Mouse (Mus musculus) R1 (cell line): ENCODE measurements around the gene Ubtd2.

Source experiments
- DNase-seq: peaks from one replicate; pipeline ENCODE4 v3.0.0-alpha.2; 2018; ENCODE audit warnings: low read depth, low spot score

Gene Ubtd2

DNA sequence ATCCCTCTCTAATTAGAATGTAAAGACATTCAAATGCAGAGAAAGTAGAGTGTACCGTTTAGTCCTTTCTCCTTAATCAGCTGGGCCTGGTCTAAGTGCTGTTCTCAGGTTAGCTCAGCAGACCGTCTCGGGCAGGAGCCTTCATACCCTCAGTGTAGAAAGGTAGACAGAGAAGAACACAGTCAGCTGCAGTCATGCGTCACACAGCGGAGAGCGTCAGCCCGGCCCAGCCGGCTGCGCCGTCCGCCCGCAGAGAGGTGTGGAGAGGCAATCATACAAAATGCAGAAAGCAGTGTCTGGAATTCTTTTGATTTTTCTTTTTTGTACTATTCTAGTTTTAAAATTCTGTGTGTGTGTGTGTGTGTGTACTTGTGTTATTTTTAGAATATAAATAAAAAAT lies 90.4 kb downstream of the Ubtd2 start:
- DNase-seq, result no peak

- no peak for DNase-seq
These were observed 91.3 kb downstream of the Ubtd2 start for GRCm38 (mm10) chr11:32546483-32546882.

DNA sequence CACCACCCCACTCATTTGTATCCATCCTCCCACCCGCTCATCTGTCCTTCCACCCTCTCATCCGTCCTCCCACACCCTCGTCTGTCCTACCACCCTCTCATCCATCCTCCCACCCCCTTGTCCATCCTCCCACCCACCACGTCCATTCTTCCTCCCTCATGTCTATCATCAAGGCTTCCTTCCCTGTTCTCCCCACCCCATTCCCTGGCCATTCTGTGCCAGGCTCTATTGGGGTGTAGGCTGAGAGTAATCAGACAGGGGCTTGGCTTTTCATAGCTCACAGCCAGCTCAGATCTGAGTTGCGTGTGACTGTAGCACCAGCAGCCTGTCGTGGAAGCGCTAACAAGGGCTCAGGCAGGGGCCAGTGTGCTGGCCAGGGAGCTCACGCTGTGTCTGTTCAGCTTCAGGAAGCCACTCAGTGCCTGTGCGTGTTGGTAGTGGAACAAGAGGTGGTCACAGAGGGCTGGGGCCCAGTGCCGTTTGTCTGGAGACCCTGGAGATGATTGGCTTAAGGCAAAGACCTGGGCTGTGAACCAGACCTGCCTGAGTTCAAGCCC lies 92.3 kb downstream of the Ubtd2 start:
- DNase-seq, result no peak

- no peak for DNase-seq
These were observed 93.1 kb downstream of the Ubtd2 start for GRCm38 (mm10) chr11:32548240-32548639.

DNA sequence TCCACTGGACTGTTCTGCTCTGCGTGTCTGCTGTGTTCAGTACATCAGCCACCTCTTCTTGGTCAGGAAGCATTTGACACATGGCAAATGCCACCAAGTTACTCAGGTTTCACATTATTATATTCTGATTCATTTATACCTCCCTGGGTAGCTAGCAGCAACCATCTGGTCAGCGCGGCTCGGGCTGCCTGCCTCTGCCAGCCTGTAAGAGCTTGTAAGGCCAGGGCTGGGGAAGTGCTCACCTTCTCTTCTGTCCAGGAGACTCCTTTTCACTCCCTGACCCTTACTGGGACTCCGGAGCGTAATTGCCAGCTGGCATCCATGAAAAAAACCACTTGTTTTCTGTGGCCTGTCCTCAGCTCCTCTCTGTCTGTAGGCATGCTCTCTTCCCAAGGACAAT lies 94.1 kb downstream of the Ubtd2 start:
- no peak for DNase-seq

DNA sequence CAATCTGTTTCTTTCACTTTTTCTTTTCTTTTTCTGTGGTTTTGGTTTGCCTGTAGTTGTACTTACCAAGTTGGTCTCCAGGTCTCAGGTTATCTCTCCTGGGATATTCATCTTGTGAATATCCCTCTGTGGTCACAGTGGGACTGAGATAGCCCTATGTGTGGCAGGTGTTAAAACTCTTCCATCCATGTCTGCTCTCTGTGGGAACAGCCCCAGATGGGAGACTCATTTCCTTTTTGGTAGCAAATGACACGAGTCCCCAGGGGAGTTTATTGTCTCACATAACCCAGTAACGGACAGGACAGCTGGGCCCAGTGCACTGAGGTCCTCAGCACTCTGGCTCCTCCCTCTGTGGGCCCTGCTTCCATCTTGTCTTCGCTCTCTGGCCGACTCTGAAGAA lies 94.9 kb downstream of the Ubtd2 start:
- no peak for DNase-seq

DNA sequence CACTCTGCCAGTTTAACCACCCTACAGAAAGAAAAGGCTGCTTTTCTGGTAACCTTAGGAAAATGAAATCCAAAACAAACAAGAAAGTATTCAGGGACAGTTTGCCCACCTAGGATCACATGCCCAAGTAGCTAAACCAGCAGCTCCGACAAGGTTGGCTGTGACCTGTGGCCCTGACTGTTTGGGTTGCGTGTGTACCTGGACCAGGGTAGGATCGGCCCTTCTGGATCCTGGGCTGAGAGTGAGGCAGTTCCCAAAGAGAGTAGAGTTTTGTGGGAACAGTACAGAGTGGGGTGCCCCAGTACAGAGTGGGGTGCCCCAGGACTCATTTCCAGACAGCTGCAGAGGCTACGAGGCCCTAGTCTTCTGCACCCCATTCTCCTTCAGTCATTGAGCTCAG lies 95.9 kb downstream of the Ubtd2 start:
- no peak for DNase-seq

DNA sequence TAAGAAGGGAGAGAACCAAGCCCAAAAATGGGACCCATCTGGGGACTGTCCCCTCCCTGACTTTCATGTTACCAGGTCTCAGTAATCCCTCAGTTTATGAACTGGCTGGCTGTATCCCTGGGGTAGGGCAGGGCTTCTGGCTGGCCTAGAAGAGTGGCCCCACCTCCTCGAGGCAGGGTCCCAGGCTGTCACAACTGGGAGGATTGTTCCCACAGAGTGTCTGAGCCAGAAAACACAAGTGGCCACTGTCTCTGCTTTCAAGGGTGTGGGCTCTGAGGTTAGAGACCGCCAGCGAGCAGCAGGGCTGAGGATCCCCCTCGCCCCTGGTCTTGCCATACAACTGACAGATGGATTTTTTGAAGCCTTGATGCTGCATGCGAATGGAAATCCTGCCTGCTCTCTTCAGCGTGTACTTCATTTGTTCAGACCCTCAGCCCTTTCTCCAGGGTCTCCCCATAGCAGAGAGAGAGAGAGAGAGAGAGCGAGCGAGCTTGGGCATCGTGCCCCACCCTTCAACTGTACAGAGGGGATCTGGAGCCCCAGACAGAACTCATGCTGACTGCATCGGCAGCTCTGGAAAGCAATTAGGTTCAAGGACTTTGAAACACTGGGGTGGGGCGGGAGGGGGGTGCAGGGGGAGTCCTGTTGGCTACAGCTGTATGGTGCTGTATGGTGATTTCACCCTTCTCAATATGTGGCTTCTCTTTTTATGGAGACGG lies 96.6 kb downstream of the Ubtd2 start:
- no peak for DNase-seq

- no peak for DNase-seq
These were observed 97.4 kb downstream of the Ubtd2 start for GRCm38 (mm10) chr11:32552401-32553090.

GRCm38 (mm10) chr11:32553311-32554140 lies 98.4 kb downstream of the Ubtd2 start:
- no peak for DNase-seq

GRCm38 (mm10) chr11:32554141-32555091 lies 99.2 kb downstream of the Ubtd2 start:
- DNase-seq, result no peak

DNA sequence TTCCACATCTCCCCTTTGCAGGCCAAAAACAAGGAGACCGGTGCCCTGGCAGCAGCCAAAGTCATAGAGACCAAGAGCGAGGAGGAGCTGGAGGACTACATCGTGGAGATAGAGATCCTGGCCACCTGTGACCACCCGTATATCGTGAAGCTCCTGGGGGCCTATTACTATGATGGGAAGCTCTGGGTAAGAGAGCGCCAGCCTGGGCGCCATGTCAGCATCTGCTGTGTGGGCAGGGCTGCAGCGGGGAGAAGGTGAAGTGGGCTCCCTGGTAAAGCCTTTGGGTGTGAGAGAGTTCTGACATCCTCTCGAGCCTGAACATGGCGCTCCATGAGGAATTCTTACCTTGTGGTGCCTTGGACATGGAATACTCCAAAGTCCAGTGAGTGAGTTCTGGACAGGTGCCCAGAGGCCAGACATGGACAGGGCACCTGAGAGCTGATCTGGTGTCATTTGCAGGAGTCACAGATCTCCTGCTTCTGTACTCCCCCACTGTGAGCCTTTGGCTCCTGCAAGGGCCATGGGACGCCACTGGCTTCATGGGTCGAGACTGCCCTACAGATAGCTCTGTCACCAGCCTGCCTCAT lies 100.0 kb downstream of the Ubtd2 start:
- no peak for DNase-seq

DNA sequence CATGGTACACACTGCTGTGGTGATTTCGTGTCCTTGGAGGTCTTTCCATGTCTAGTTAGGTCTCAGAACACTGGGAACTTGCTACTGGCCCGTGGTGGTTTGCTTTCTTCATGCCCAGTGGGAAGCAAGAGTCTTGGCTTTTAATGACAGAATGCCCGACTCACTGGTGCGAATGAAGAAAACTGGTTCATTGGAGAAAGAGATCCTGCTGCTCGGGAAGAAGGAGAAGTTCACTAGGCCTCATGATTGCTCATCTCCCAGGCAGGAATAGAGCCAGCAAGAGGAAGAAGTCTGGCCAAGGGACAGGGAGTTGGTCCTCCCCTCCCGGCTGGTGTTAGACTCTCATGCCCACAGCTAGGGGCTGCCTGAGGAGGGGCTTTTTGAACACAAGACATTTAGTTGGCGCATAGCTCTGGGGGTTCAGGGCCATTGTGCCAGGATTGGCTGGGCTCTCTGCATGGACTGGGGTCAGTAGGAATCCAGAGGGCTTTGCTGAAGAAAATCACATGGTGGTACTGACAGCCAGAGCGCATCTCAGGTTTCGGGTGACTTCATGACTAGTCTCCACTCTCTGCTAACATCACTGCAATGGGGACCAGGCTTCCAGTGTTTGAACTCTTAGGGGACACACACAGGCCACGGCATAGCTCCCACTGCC lies 101.3 kb downstream of the Ubtd2 start:
- no peak for DNase-seq

GRCm38 (mm10) chr11:32558026-32558425 lies 102.9 kb downstream of the Ubtd2 start:
- no peak for DNase-seq

DNA sequence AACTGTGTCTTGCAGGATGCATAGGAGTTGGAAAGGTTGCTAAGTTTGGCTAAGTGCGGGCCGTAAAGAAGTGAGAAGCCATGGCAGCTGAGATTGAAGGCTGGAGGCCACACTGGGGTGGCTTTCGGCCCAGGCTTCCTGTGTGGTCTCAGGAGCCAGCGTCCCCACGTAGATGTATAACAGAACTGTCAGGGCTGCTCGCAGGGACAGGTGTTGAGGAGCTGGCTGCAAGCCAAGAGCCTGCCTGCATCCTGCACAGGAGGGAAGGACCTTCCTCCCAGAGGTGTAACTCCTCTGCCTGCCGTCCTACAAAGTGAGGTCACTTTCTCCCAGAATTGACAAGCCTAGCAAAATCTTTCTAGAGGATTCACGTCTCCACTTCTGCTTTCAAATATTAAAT lies 103.5 kb downstream of the Ubtd2 start:
- DNase-seq, result no peak

DNA sequence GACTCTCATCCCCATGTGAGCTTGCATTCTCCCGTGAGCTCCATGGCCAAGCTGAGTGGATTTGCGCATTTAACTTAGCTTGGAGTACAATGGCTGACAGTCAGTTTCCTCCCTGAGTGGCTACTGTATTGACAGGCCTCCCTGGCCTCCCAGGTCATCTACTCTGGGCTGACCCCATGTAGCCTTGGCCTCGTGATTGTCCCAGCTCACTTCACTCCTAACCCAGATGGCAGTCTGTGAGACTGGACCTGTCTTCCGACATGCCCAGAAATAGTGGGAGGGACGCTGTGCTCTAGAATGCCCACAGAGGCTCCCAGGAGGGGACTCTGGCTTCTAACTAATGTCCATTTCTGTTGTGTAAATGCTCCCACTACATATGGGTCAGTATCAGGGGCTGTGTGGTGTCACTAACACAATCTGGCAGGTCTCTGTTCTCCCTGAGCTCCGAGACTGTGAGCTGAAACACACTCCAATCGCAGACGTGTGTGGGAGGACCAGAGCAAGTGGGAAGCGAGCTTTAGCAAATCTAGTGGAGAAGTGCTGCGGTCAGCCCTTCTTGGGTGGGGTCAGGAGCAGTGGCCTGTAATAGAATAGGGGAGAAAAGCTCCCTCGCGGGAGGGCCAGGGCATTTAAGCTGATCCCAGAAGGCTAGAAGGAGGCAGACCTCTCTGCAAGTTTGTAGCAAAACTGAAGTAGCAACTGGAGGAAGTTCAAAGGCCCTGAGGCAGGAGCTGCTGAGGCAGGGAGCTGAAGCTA lies 105.0 kb downstream of the Ubtd2 start:
- DNase-seq, result no peak

- no peak for DNase-seq
These were observed 106.5 kb downstream of the Ubtd2 start for GRCm38 (mm10) chr11:32561465-32562355.

- no peak for DNase-seq
These were observed 107.5 kb downstream of the Ubtd2 start for GRCm38 (mm10) chr11:32562706-32563105.
